Mouse (Mus musculus) testis, postnatal 14 days (tissue): Measurements from ENCODE around the gene Klre1.
"Not testable (repeated sequence)": the region's sequence is repeated elsewhere in the genome, so short reads cannot be mapped to it uniquely, and the experiment has no call there.

Experiments used
- DNase-seq: peaks from one replicate; pipeline ENCODE4 v3.0.0; 2021; ENCODE audit warnings: low spot score

Klre1 gene

DNA sequence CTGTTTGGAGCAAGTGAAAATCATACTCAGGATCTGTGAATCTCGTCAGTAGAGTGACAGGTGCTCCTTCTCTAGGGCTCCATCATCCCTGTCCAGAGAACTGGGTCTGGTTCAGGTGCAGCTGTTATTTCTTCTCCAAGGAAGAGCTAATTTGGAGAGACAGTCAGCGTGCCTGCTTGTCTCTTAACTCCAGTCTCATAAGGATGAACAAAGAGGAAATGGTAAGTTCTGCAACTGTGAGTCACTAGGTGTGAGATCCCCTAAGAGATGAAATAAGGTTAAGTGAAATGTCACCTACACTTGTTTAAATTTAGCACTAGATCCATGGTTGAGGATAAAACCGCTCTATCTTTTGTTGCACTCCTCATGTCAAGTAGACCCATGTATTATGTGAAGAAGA is 5.3 kb downstream of the Klre1 start:
- no peak for DNase-seq

DNA sequence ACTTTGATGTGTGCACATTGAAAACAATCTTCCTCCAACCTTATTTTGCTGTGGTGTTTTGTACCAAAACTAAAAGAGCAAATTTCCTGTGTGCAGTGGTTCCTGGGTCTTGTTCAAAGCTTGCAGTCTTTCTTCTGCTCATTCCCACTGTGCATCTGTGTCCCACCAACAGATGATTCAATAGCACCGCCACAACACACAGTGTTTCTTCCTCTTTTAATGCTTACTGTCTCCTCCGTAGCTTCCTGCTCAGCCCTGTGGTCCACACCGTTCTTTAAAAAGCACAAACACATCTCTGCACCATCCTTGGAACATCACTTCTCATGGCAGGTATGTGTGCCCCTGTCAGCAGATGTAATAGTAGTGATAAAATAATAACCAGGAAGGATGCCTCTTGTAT is 13.8 kb downstream of the Klre1 start, which contains the start of gene Klrd1:
Gene Klrd1 (plus strand): TSS at position 275 of the 400 bp plus-strand sequence.
- DNase-seq, result no peak

DNA sequence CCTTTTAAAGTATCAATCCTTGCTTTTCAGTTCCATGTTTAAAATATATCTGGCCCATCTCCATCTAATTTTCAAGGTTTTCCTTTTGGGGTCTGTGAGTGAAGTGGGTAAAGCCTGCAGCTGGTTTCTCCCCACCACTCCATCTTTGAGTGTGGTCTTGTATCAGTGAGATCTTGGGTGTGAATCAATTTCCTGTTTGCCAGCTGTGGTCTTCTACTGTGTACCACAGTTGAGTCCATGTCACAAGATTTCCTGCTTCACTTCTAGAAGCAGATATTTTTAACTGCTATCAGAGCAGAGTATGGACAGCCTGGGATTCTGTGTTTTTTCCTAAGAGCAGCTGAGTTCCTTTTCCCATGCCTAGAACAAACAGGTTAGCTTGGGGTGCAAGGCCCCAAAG is 30.7 kb downstream of the Klre1 start:
- no peak for DNase-seq

DNA sequence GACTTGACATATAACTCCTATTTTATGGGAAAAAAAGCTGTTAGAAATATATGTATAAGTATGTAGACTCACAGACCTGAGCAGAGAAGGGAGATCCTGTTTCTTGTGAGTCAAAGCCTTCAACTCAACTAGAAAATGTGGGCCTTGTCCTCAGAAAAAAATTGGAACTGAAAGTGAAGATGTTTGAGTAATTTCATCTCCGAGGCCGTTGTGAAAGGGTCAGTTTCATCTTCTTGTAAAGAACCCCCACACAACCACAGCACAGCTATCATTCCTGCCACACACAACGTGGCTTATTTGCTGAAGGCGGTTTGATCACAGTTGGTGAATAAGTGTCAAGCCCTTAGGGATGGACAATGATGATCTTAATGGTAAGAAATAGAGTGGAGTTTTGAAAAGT is 46.0 kb downstream of the Klre1 start, which contains the start of gene Klrk1:
Gene Klrk1 (minus strand): TSS at position 130 of the 400 bp plus-strand sequence.
- DNase-seq, result no peak

DNA sequence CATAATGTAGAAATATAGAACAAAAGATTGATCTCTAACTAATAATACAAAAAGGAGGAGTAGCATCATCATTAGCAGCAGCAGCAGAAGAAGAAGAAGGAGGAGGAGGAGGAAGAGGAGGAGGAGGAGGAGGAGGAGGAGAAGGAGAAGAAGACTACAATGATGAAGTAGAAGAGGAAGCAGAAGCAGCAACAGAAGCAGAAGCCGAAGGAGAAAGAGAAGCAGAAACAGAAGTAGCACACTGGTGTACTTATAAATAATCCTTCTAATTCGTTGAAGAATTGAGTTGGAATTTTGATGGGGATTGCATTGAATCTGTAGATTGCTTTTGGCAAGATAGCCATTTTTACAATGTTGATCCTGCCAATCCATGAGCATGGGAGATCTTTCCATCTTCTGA is 53.3 kb downstream of the Klre1 start:
- DNase-seq, result not testable (repeated sequence)
